Mouse (Mus musculus) brain, embryonic 14.5 days (tissue): Measurements from ENCODE around the gene Fcgr1.

Experiments
- CTCF ChIP-seq: fragments of 200-500 bp; IDR thresholded peaks from 2 replicates; pipeline ENCODE4 v1.5.1; 2012; ENCODE audit warnings: inconsistent platforms, mild to moderate bottlenecking, moderate library complexity, borderline replicate concordance; ENCODE audit not compliant: insufficient read depth, insufficient read length; ENCODE audit errors: extremely low read depth
- POLR2A ChIP-seq: fragments of 200-500 bp; IDR thresholded peaks from 2 replicates; pipeline ENCODE4 v1.6.1; 2012; ENCODE audit warnings: mild to moderate bottlenecking, inconsistent platforms, borderline replicate concordance; ENCODE audit not compliant: poor library complexity, insufficient read depth, insufficient read length, severe bottlenecking; ENCODE audit errors: extremely low read depth

DNA sequence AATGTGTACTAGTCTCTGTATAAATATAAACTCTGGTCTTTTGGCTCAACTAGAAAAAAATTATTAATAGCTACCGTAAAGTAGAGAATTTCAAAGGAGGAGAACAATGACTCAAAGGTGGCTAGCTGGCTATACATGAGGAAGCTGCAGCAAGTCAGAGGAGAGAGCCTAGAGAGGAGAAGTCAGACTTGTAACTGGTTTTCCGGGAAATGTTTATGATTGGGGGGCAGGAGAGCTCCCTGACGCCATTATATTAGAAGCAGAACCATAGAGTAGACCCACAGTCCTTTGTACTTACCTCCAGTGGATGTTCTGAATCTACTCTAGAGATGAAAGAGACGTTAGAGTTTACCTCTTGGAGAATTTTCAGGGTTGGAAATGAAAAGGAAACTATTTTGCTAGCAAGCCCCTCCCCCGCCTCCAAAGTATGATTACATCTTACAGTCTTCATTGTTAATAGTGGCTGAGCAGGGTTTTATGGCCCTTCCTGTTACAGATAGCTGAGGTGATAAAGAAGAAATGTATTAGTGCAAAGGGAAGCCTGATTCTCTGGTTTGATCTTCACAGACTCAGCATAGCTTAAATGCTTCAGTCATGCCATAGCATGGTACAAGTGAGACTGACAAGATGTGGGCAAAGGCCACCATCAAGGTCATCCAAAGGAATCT is 37.7 kb downstream of the Fcgr1 start:
- TF ChIP-seq CTCF (no peak), POLR2A (no peak)
